Mouse (Mus musculus): ENCODE measurements around the gene Elfn2. TPM values are rescaled to one million over a fixed set of nuclear protein-coding genes. Genes with fewer than 3 reads are reported as not detected.

The Elfn2 gene
- total RNA-seq, 2 experiments from 2014 or later: 0.02 to 0.05 TPM

DNA sequence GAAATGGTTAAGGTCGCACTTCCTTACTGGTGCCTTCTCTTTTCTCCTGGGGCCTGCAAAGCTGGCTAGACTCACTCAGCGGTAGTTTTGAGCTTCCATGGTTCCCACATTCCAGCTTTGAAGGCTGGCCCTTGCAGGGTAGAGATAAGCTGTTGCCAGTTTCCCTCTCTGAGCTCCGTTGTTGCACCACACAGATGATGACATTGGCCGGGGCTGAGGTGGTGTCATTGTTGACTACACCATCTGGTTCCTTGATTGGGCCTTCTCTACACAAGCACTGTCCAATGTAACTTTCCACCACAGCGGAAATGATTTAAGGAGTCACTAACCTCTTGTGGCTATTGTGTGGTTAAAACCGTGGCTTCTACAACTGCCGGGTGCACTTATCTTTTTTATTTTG, 2.0 kb upstream of the Elfn2 start:
- DNase-seq (ENCODE audit: low spot score): no peak

DNA sequence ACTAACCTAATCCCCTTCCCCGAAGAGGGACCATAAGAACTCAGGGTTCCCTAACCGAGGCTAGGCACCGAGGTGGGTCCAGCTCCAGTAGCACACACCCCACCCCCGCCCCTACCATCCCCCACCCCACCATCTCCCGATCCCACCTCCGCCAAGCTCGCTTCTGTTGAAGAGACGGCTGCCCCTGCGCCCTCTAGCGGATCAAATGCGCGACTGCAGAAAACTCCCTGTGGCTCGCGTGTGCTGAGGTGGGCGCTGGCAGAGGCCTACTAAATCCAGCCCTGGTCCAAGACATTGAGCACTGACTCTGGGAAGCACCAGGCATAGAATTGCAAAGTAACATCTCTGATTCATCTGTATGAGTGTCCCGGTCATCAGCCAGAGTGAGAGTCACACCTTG, 1.5 kb upstream of the Elfn2 start:
- peak; percentile 50 for DNase-seq (ENCODE audit: low spot score)

DNA sequence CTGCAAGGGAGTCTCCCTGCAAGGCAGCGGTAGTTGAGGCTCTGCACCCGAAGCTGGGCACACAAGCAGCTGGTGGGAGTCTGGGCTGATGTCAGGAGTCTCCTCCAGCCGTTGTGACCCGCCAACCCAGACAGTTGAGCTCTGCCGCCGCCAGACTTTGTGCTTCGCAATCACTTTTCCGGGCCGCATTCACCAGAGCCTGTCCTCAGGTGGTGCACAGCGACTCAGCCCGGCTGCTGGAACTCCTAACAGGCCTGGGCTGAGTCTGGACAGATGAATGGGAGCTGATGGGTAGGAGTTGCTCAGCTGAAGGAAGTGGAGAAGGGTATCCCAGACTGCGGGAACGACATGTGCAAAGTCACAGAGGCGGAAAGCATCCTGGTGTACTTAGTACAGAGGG, 845 bp upstream of the Elfn2 start:
- no peak for DNase-seq (ENCODE audit: low spot score)

DNA sequence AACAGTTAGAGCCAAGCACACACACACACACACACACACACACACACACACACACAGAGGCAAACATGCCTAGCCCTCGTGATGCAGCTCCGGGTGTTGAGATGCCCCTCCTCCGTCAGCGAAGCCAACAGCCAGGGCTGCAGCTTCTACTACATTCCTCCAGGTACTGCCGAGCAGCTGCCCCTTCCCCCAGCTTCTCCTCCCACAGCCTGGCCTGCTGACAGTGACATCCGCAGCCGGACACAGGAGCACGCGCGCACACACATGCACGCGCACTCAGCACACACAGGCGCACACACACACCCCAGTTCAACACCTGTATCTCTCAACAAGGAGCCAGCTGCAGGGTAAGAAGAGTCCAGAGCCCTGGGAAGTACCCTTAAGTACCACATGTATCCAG, 1.6 kb downstream of the Elfn2 start:
- no peak for DNase-seq (ENCODE audit: low spot score)

DNA sequence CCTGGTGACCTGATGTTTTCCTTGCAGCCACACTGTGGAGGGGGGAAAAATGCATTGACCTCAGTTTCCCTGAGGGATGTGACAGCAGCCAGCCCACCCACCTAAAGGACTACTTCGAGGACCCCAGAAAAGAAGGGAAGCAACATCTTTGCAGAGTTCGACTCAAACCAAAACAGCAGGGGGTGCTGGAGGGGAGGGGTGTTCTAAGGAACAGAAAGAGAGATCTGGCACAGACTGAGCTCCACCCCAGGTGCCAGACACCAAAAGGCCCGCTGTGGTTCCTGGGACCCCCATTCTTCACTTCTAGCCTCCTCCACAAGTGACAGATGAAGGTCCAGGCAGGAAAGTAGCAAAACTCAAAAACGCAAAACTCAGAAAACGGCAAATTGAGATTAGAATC, 2.7 kb downstream of the Elfn2 start:
- DNase-seq (ENCODE audit: low spot score): no peak

DNA sequence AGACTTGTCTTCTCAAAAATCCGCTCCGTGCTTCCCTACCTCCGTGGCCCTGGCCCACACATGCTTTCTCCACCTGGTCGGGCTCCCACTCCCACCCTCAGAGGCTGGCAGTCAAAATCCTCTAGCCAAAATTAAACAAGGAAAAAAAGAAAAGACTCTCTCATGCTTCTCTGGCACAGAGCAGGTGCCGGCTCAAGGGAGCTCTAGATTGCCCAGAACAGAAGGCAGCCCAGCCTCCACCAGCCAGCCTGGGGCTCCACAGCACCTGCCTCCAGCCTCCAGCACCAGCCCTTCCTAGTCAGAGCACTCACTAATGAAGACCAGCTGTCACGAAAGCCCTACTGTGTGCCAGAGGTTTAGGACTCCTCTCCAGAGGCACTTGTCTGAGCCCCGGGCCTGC, 4.8 kb downstream of the Elfn2 start:
- no peak for DNase-seq (ENCODE audit: low spot score)

DNA sequence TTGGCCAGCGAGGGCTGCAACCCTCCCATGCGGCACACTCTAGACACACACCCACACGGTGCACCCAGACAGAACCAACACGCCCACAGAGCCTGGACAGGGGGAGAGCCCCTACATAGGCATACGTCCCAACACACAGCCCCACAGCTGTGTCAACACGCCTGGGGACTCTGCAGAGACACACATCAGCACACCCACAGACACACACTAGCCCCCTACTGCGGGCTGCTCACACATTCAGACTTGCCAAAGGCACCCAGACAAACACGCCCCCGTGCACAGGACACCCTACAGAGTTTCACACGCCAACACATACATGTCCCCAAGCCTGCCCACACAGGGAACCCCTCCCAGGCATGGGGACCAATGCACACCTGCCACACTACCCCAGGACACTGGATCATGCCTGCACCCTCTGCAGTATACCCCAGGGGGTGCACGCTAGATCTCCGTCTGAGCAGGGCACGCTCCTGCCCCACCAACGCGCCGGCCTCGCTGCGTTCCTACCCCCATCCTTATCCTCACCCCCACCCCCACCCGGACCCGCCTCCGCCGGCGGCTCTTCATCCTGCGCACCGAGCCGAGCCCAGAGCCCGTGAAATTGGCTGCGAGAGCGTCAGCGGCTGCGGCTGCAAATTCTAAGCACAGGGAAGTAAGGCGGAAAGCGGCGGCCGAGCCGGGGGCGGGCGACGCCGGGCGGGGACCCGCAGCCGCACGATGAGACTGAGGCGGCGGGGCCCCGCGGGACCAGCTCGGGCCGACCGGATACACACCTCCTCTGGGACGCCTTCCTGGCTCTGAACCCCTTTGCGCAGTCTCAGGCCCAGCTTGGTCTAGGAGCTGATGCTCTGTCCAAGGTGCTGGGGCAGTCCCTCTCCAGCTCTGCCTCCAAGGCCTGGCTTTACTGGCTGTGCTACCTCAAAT, 6.0 kb downstream of the Elfn2 start:
- DNase-seq (ENCODE audit: low spot score): no peak

DNA sequence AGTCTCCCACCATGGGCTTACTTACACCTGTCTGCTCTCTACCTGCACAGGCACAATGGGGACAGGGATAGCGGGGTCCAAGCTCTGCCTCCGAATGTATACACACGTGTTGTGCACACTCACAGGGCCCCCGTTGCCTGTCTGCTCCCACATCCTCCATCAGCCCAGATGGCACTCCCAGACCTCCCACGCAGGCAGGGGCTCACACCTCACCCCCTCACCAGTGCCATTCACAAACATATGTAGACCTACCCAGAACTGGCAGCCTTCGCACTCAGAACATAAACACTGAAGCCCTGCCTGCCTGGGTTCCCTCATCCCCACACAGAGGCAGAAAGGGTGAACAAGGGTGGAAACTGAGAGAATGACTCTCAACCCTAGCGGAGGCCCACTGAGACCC, 6.6 kb downstream of the Elfn2 start:
- no peak for DNase-seq (ENCODE audit: low spot score)

DNA sequence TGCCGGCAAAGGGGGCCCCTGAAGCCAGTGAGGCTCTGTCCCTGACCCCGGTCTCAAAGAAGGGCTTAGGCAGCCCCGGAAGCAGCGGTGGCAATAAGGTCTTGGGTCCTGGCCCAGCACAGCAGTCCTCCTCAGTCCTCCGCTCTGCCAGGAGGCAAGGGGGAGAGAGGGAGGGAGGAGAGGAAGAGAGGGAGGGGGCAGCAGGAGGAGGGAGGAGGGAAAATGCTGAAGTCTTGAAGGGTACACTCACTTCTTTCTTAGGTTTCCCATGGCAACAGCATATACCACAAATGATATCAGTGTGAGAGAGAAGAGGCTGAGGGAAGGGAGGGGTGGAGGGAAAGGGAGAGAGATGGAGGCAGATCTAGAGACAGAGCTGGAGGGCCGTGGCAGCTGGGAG, 7.9 kb downstream of the Elfn2 start:
- DNase-seq (ENCODE audit: low spot score): no peak

DNA sequence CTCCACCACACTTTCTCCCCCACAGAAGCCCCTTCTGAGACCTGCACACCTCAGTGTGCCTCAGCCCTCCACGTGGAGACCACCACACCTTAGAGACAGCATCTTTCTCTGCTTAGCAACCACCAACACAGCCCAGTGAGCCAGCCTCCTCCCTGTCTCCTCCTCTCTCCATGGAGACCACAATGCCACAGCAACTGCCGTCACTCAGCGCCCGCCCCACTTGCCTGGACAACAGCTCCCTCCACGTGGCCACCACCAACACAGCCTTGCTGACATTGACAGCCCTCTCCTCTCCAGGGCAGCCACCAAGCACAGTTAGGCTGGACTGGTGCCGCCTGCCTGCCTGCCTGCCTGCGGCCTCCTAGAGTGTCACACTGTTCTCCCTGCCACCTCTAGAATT, 8.8 kb downstream of the Elfn2 start:
- no peak for DNase-seq (ENCODE audit: low spot score)

DNA sequence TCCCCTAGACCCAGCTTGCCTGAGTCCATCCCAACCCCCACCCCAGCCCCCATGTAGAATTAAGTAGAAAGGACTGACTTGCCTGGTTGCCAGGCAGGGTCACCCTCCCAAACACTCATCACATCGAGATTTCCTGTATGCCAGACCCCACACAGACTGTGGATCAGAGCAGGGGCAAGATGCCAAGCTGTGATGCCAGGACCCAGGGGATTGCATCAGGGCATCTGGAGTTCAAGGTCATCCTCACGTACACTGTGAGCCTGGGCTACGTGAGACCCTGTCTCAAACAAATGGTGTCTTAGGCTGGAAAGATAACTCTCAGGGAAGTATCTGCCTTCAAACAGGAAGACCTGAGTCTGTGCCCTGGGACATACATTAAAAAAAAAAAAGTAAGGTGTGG, 11.9 kb downstream of the Elfn2 start:
- DNase-seq (ENCODE audit: low spot score): no peak

DNA sequence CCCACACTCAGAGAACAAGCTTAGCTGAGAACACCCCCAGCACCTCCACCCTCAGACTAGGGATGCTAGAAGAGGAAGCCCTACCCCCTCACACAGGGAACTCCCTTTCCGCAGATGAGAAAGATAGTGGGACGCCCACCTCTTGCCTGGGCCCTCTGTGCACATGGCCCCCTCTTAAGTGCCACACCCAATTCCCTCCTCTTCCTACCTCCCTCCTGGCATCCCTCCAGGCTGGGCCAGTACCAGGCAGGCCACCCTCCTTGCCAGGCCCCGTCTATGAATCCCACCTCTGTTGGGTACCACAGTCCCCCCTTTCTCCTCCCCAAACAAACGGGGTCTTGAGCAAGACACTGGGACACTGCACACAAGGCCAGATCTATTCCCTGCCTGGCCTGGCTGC, 13.7 kb downstream of the Elfn2 start:
- no peak for DNase-seq (ENCODE audit: low spot score)

DNA sequence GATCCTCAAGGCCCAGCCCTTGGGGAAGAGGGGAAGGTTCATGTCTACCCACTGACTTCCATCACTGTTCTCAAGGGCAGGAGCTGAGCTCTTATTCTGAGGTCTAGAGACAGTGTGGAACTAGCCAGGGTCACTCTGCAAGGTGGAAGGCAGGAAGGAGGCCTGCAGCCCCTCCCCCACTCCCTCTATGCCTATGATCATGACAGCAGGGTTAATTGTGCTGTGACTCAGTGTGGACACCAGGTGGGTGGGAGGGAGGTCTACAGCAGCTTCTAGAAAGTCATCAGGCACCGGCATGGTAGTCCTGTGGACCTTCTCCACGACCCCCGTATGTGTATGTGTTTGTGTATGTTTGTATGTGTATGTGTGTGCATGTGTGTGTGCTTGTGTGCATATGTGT, 14.6 kb downstream of the Elfn2 start:
- DNase-seq (ENCODE audit: low spot score): no peak

DNA sequence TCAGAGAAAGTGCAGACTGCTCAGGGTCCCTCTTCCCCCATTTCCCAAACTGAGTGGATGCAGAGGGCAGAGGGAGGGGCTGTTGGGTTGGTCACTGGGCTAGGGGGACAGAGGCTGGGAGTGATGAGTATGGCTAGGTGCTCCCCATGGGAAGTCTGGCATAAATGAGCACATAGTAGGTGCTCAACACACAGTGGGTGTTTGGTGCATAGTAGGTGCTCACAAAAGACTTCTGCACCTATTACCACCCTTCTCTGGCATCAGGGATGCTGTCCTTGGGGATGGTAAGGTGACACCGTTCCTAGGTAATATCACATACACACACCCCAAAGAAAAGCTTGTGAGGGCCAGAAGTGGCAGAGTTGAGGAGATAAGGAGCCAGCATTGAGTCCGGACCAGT, 18.2 kb downstream of the Elfn2 start:
- DNase-seq (ENCODE audit: low spot score): no peak

DNA sequence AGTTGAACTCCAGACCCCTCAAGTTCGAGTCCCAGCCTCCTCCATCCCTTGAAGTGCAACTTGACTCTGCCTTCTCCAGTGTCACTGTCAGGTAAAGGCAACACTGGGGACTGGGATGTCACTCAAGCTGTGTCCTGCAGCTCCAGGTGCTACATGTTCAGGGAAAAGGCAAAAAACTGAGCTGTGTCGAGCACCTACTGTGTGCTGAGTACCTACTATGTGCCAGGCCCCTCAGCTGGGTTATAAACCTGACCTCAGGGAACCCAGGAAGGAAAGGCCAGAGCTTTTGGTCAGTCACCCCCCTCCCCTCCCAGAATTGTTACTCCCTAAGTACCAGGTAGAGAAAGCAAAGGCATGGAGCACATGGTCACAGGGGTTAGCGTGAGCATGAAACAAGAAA, 19.1 kb downstream of the Elfn2 start:
- DNase-seq (ENCODE audit: low spot score): no peak

DNA sequence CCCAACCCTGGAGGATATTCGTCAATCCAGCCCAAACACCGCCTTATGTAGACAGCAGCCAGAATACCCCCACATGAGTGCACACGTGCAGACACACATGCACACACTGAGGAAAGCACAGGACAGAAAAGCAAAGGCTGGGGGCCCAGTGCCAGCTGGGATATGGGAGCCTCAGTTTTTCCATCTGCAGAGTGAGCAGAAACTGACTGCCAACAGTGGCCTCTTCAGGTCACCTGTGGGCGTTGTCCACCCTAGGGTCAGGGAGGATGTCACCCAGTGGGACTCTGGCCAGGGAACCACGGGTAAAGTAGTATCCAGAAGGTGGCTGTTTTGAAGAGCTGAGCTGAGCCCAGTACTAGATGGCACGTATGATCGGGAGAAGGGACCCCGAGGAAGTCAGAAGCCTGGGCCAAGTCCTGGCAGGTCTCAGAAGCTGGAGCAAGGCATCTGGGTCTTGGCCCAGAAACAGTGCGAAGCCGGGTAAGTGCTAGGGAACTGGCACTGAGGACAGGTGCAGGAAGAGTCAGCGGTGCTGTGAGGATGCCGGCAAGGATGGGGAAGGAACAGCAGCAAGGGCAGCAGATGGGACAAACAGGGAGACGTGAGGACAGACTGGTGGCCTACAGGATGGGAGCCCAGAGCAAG, 20.0 kb downstream of the Elfn2 start:
- DNase-seq (ENCODE audit: low spot score): no peak

DNA sequence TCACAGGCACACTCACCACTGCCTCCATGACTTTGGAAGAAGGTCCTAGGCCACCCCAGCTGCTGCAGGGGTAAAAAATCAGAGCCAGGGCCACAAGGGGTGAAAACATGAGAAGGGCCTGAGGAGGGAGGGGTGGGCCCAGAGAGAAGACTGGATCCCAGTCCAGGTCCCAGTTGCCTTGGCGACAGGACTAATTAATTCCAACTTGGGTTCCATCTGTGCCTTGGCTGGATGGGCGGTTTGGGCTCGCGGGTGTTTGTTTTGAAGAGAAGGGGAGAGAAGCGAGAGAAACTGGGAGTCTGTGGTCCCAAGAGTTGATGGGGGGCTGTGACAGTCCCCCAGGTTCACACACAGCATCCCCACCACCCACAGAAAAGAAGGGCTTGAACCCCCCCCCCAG, 20.5 kb downstream of the Elfn2 start:
- DNase-seq (ENCODE audit: low spot score): no peak

DNA sequence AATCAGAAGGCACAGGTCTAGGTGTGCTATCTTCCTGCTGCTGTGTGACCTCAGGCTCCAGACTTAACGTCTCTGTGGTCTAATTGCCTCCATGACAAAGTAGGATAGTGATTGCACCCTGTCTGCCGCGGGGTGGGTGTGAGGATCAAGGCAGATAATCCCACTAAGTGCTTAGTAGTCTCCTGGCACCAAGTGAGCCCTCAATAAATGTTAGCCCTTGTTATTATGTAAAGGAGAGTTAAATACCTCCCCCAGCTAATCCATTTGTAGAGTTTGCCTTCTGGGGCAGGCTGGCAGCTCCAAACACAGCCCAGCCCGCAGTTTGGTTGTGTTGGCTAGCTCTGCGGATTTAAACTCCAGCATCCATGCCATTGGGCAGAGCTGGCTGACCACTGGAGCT, 22.8 kb downstream of the Elfn2 start:
- no peak for DNase-seq (ENCODE audit: low spot score)

DNA sequence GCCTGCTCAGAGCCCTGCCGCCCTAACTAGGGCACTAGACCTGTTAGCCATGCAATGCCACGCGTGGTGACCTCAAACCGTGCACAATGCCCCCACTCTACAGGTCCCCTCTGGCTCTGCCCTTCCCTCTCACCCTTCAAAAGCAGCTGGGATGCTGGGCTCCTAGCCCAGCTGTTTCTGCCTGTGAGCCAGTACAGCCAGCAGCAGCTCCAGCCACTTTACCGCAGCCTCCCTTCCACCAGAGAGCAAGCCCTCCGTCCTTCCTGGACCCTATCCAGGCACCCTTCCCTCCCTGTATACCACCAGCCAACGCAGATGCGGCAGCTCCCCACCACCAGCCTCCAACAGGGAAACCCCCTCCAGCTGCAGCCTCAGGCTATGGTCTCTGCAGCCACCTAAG, 26.1 kb downstream of the Elfn2 start:
- no peak for DNase-seq (ENCODE audit: low spot score)

DNA sequence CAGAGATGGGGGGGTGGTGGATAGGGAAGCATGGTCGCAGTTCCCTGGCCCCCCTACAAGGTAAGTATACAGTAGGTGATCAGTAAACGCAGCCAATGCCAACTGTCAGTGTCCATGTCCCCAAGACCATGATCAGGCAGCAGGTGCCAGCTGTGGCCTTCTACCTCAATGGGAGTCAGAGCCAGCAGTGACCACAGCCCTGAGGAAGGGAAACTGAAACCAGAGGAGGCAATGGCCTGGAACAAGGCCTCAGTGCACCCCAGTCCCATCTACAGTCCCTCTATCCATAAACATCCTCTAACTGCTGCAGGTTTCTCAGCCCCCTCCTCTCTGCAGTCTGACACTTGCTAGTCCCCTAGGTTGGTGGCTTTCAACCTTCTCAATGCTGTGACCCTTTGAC, 27.9 kb downstream of the Elfn2 start:
- no peak for DNase-seq (ENCODE audit: low spot score)

DNA sequence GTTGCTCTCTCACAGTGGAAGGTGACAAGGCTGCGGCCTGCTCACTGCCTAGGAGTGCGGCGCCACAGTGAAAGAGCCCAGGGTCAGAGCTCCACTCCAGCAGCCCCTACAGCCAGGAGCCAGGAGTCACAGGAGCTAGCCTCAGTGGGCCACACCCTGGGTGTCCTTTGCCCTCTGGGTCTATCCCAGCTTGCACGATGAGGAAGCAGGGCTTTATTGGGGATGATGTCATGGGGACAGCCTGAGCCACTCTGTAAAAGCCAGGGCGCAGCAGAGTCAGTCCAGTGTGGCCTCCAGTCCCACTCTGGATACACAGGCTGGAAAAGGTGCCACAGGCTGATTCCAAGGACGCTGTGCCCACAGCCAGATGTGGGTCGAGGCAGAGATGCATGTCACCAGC, 31.7 kb downstream of the Elfn2 start:
- no peak for DNase-seq (ENCODE audit: low spot score)

DNA sequence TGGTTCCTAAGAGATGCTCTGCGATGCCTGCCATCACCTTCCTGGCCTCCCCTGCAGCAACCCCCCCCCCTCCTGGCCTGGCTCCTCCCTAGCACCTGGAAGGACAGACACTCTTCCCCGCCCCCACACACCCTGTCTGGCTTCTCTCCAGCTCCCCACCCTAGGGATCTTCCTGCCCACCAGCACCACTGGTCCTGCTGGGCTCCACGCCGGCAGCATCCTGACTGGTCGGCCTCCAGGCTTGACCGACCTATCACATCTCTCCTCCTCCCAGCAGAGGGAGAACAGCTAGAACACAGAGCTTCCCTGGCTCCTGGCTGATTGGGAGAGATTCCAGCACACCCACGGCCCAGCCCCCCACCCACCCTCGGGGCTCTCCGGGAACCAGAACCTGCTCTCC, 34.5 kb downstream of the Elfn2 start:
- DNase-seq (ENCODE audit: low spot score): no peak

DNA sequence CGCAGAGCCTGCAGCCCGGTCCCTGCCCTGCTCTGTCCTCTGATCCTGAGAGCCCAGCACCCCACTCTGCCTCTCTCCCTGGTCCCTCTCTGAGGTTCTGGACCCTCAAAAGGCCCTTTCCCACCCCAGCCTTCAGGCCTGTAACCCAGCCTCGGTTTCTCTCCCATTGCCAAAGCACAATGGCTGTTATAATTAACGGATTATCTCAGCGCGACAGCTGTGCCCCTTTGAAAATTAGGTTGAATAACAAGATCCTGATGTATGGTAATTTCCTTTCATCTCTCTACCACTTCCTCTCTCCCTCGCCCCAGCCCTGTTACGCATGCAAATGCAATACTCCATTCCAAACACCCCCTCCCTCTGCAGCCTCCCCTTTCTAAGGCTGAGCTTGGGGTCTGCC, 35.1 kb downstream of the Elfn2 start:
- no peak for DNase-seq (ENCODE audit: low spot score)
